Mouse (Mus musculus) bone marrow macrophage, adult 2 months (primary cell): Measurements from ENCODE around the gene Dusp10. TPM values are rescaled to one million over a fixed set of nuclear protein-coding genes. Genes with fewer than 3 reads are reported as not detected.

Experiments used
- H3K27ac ChIP-seq: 2 replicates; pipeline ENCODE4 v1.5.1; 2012; ENCODE audit warnings: low read depth, low read length; ENCODE audit not compliant: insufficient read depth
- H3K4me1 ChIP-seq: 2 replicates; pipeline ENCODE4 v1.6.1; 2012; ENCODE audit warnings: low read length; ENCODE audit not compliant: control insufficient read depth, insufficient read depth
- H3K4me3 ChIP-seq: 2 replicates; pipeline ENCODE4 v1.5.1; 2012; ENCODE audit warnings: mild to moderate bottlenecking, low read length, moderate library complexity; ENCODE audit not compliant: insufficient read depth
- CTCF ChIP-seq: IDR thresholded peaks from 2 replicates; pipeline ENCODE4 v1.5.1; 2012; ENCODE audit warnings: low read depth, mild to moderate bottlenecking, low read length, moderate library complexity
- POLR2A ChIP-seq: IDR thresholded peaks from 2 replicates; pipeline ENCODE4 v1.6.1; 2012; ENCODE audit warnings: mild to moderate bottlenecking, low read depth, low read length, borderline replicate concordance
- polyA plus RNA-seq: library from polyadenylated mRNA; stranded (reverse); fragments of >200 nt; gene quantifications from 2 replicates; pipeline ENCODE4 v1.2.4, GENCODE M21; 2012; ENCODE audit not compliant: missing spikeins, insufficient read depth, insufficient read length

Dusp10 gene
- polyA plus RNA-seq, 1 experiment = 1.2 TPM

DNA sequence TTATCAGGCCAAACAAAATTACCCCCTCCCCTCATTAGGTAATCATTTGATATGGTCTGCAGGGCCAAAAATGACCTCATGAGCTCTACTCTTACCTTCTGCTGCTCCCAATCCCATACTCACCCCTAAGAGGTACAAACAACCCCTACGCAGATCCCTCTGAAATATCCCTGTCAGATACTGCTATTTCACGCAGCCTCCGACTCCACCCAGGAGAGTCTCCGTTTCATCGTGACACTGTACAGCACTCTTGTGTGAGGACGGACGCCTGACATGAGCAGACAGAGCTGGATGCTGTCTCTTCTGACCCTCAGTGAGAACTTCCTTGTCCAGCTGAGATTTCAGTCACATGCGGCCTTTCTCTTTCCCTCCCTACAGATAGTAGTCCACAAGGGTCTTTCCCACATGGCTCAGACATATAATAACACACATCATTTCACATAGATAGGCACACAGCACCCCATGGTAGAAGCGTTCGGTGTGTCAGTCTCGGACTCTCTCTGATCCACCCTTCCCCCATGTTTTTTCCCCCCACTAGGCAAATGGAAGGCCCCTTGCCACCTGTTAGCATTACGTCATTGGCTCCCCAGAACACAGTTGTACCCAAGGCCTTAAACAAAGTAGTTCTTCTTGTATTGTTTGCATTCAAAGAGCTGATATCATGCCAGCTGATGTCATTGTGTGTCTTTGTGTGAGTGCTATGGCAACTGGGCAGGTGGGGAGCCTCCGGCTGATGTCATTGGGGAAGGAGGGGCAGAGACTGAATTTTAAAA is 52.7 kb downstream of the Dusp10 start:
- Histone ChIP-seq H3K4me1 (peaks cover 32% of the 10 kb centered on the region), H3K27ac (no peak overlapping the region), H3K4me3 (no peak overlapping the region)
- no peak for TF ChIP-seq CTCF
- no peak for TF ChIP-seq POLR2A

DNA sequence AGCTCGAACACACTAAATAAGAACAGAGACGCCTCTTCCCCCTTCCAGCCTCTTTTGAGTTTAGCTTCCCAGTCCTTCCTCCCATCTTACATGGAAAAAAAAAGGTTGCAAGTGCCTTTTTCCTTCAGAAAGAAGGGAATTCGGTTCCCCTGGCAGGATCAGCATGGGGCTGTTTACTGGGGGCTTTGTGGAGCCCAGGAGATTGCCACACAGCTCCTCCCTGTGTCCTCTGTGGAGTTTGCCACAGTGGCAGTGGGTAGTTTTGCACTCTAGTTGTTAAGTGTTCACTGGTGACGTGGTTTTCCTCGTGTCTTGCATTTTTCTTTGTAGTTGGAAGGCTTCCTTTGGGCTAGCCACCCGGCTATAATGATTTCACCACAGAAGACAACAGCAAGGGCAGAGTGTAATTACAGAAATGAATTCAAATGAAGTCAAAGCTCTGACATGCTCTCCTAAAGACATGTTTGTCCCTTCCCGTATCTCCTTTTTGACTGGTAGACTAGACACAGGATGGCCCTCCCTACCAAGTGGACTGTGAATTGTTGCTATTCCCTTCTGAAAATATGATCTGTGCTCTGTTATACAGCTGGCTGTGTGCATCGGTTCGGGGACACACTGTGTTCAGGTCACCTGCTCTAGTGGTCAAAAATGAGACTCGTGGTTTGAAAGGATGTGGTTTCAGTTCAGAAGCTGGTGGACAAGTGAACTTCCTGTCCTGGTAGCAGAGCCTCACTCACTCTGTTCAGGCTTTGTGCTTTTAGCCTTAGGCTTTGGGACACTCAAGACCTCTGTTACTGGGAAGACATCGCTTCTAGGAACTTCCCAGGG is 53.6 kb downstream of the Dusp10 start:
- Histone ChIP-seq H3K4me1 (peaks cover 32% of the 10 kb centered on the region), H3K27ac (peak overlapping the region; percentile 38), H3K4me3 (no peak overlapping the region)
- TF ChIP-seq POLR2A = no peak
- TF ChIP-seq CTCF = no peak

DNA sequence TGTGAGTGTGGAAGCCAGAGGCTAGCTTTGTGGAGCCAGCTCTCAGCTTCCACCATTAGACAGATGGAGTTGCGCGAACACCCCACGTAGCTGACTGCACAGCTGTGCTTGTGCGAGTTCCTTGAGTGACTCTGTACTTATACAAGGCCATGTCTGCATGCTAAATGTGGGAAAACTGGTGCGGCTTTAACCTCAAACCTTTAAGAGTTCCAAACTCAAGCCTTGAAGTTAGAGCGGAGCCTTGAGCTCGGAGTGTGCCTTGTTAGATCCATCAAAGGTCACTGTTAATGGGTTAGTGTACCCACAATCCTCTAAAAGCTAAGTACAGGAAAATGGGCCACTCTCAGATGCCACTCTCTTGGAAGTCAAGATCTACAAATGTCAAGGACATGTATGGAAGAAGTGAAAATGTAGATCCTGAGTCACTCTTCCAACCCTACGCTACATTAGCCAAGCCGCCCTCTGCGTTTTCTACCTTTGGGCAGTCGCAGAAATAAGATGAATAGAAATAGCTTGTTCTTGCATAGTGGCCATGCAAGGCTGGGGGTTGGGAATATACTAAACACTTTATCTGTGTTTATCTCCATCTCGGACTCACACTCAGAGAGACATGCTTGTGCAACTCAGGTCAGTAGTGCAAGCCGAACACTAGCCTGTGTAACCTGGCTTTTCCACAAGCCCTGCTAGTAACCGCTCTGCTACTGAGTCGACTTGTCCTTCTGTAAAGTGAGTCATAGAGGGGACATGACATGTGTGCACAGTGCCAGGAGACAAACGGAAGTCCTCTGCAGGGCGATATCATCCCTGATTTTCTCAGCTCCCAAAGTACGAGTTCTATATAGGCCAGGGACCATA is 54.8 kb downstream of the Dusp10 start:
- H3K4me3 ChIP-seq = no peak overlapping the region
- H3K27ac ChIP-seq = no peak overlapping the region
- no peak for TF ChIP-seq CTCF
- TF ChIP-seq POLR2A = no peak
- H3K4me1 ChIP-seq = peaks cover 29% of the 10 kb centered on the region

DNA sequence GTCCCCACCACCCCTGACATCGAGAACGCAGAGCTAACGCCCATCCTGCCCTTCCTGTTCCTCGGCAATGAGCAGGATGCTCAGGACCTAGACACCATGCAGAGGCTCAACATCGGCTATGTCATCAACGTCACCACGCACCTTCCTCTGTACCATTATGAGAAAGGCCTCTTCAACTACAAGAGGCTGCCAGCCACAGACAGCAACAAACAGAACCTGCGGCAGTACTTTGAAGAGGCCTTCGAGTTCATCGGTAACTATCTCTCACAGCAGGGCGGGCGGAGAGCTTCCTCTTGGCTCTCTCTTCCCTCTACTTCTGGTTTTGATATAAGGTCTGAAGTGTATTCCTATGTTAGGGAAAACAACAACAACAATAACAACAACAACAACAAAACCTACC is 55.9 kb downstream of the Dusp10 start:
- no peak for TF ChIP-seq CTCF
- no peak for TF ChIP-seq POLR2A
- H3K4me3 ChIP-seq = no peak overlapping the region
- H3K4me1 ChIP-seq = peaks cover 25% of the 10 kb centered on the region

DNA sequence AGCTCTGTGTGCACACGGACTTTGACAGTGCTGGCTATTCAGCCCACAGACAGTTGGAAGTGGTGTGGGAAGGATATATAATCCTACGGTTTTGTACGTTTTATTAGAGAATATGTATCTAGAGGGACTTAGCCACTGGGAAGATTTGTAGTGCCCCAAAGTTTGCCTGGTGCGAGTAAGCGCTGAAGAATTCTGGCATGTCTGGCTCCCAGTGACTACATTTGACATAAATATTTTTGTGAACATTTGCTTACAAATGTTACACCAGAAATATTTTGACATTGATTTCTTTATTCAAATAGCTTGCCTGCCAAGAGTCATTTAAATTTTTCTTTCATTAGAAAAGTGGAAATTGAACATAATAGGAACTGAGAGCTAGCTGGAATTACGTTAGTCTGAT is 63.0 kb downstream of the Dusp10 start:
- no peak for TF ChIP-seq POLR2A
- TF ChIP-seq CTCF = no peak
- Histone ChIP-seq H3K4me1 (peaks cover 10% of the 10 kb centered on the region), H3K27ac (no peak overlapping the region), H3K4me3 (no peak overlapping the region)

More for the DNA sequence above, 55.9 kb downstream of the Dusp10 start:
- no peak overlapping the region for H3K27ac ChIP-seq

DNA sequence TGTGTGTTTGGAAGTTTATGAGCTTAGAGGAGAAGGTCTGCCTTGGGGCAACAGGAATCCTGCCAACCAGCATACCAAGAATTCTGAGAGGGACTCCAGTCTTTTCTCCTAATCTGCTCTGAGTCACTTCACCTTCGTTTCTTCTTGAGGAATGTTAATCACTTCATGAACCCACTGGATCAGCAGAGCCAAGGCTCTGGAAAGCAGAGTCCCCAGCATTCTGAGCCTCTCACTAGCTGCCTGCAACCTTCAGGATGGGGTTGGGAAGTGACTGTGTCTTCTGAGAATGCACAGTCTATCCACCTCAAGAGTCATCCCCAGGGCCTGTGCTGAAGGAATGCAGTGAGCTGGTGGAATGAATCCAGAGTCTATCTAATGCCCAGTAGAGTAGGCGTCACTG is 63.7 kb downstream of the Dusp10 start:
- Histone ChIP-seq H3K27ac (no peak overlapping the region), H3K4me3 (no peak overlapping the region), H3K4me1 (peaks cover 10% of the 10 kb centered on the region)
- TF ChIP-seq CTCF (no peak), POLR2A (no peak)

DNA sequence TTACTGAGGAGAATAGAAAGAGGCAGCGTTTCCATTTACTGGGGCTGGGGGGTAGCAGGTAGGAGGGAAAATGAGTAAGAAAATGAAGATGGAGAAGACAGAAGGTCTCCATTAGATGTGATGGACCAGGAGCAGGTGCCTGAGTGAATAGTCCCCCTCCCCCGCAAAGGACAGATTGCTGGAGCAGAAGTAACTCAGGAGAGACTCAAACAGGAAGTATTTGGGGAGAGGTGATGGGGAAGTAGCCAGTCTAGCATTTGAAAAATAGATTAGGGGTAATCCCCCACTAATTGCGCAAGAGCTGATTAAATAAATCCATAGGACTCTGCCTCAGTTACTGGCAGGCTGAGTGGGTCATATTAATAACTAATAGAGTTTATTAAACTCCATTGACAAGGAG is 66.2 kb downstream of the Dusp10 start:
- Histone ChIP-seq H3K27ac (no peak overlapping the region), H3K4me1 (peaks cover 22% of the 10 kb centered on the region), H3K4me3 (no peak overlapping the region)
- no peak for TF ChIP-seq CTCF
- no peak for TF ChIP-seq POLR2A

DNA sequence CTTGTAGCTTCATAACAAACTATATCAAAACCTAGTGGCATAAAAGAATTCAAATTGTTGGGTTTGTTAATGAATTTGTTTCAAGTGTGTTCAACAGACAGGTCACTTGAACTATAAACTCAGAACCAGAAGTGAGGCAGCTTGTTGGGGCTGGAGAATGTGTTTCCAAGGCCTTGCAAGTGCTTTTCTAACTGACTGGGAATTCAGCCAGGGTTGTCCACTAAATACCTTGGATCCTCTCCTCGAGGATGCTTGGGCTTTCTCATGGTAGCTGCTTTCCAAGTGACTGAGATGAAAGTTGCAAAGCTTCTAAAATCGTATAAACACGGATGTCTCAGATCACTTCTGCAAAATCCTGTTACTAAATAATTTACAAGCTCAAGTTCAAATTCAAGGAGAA is 69.6 kb downstream of the Dusp10 start:
- no peak overlapping the region for H3K4me3 ChIP-seq
- H3K4me1 ChIP-seq = peaks cover 22% of the 10 kb centered on the region
- TF ChIP-seq CTCF (no peak), POLR2A (no peak)
- peak overlapping the region; percentile 22 for H3K27ac ChIP-seq

DNA sequence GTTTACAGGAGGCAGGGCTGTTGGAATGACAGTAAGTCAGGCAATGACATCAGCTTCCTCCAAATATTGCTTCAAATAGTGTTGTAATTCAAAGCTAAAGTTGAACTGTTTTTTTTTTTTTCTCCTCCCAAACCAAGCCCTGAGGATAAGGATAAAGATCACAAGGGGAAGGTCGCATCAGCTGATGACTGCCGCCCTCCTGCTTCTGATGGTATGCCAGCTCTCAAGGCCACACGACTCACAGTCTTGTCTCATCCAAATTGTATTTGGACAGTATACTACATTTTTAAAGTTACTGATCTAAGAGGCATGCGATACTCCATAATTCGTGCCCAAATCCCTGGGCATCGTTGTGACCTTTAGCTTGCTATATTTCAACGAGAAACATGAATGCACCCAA is 70.1 kb downstream of the Dusp10 start:
- Histone ChIP-seq H3K4me3 (no peak overlapping the region), H3K4me1 (peaks cover 22% of the 10 kb centered on the region), H3K27ac (peak overlapping the region; percentile 22; the same call in 1 of the 2 replicates)
- TF ChIP-seq POLR2A = no peak
- TF ChIP-seq CTCF = no peak

DNA sequence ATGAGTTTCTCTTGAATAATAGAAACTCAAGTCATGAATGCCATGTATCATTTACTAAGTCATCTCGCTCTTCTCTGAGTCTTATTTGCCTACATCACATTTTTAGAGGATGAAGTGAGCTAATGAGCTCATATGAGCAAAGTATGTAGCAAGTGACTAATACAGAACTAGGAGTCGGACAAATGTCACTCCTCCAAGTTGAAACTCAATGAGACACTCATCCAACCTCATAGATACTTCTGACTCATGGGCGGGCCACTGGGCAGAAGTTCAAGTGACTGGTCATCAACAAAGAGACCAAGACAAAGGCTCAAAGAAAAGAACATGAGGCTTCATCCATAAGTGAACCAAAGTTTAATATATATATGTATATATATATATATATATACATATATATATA is 71.9 kb downstream of the Dusp10 start:
- Histone ChIP-seq H3K27ac (no peak overlapping the region), H3K4me1 (peaks cover 15% of the 10 kb centered on the region), H3K4me3 (no peak overlapping the region)
- no peak for TF ChIP-seq CTCF
- TF ChIP-seq POLR2A = no peak
